Mouse (Mus musculus): ENCODE results near the gene Zbtb5.
A peak's percentile ranks its signal among the peaks of the same experiment; 100 is the strongest.

DNA sequence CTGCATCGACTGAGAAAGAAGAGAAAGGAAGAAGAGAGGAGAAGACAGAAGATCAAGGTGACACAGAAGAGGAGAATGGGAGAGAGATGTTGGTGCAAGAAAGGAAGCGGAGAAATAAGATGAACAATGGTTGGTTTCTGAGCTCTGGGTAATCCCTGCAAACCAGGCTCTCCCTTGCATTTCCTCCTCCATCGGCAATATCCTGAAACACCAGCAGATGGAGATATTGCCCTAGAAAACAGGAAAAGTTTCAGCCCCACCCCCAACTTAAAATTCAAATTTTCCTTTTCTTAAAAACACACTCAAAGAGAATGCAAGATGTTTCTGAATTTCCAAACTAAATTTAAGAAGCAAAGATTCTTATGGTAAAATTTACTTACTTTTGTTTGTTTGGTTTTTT lies 3.4 kb upstream of the Zbtb5 start:
- TF ChIP-seq CTCF (IDR thresholded peaks at IDR 0.05; ENCODE audit: extremely low read depth, insufficient read depth, insufficient read length, insufficient replicate concordance) = peak; percentile 20; the same call in 1 of the 2 replicates
- TF ChIP-seq POLR2A (IDR thresholded peaks at IDR 0.05; ENCODE audit: low read depth, low read length) = no peak
